Mouse (Mus musculus): ENCODE data around the gene Pkib. TPM values are rescaled to one million over a fixed set of nuclear protein-coding genes. Genes with fewer than 3 reads are reported as not detected.

The Pkib gene
- total RNA-seq, 2 experiments from 2014 or later: 0.50 to 0.56 TPM

DNA sequence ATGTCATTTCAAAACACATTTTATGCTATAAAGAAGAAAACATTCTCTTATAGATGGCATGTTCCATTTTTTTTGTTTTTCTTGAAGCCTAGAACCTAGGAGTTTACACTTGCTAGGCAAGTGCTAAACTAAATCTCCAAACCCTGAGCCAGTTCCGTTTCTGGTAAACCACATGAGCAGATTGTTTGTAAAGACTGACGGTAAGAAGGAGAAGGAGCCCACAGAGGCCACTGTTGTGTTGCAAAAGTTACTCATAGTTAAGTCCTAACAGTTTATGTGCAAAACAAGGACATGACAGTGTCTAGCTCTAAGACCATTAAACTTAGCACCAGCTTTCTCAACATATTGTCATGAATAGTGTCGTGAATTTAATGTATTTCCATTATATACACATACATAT is 99.9 kb downstream of the Pkib start:
- no peak for DNase-seq (ENCODE audit: low spot score in 2 of 2)

DNA sequence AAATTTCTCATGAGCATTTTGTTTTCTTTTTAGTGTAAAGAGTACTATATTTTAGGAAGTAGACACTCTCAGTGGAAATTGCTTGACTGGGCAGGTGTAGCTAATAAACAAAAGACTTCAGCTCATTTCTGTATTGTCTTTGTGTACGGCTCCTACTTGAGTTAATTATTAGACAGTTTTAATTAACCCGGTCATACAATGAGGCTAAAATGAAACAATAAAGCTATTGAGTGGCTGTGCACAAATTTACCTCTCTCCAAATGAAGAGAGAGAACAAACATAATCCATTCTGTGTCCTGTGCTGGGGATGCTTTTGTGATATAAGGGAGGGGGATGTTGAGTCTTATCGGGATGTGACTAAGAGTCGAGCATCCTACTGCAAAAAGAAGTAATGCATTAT is 109.0 kb downstream of the Pkib start:
- no peak for DNase-seq (ENCODE audit: low spot score in 2 of 2)

DNA sequence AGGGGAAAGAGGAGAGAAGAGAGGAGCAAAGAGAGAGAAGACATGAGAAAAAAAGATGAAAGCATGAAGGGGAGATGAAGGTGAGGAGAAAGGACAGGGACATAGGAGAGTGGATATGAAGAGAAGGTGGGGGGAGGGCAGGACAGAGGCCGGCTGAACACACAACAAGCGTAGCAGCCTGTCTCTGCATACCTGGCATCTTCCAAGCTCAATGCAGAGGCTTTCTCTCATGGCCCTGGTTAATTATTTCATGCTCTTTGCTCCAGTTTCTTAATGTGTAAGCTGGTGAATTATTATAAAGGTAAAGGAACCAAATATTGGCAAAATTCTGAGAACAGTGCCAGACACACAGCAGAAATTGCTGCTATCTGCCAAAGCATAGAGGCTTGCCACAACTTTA is 109.6 kb downstream of the Pkib start:
- no peak for DNase-seq (ENCODE audit: low spot score in 2 of 2)

- DNase-seq (ENCODE audit: low spot score in 2 of 2): no peak
These were observed 111.3 kb downstream of the Pkib start for GRCm38 (mm10) chr10:57743045-57743444.

GRCm38 (mm10) chr10:57743606-57744016 is 111.8 kb downstream of the Pkib start:
- peak in 1 of 2 experiments; percentile 5 for DNase-seq (ENCODE audit: low spot score in 2 of 2)

GRCm38 (mm10) chr10:57744128-57744765 is 112.5 kb downstream of the Pkib start:
- DNase-seq (ENCODE audit: low spot score in 2 of 2): no peak

- no peak for DNase-seq (ENCODE audit: low spot score in 2 of 2)
These were observed 113.7 kb downstream of the Pkib start for GRCm38 (mm10) chr10:57745452-57745851.

DNA sequence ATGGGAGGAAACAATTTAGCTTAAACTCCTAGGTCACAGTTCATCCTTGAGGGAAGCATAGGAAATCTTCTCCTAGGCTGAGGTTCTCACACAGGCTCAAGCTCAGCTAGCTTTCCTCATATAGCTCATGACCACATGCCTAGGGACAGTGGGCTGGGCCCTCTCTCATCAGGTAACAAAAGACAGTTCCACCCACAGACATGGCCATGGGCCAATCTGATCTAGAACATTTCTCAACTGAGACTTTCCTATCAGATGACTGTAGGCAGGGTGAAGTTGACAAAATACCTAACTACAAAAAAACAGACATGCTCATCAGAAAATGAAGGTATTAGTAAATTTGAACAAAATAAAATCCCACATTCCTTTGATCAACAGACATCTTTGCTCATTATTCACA is 115.3 kb downstream of the Pkib start:
- no peak for DNase-seq (ENCODE audit: low spot score in 2 of 2)

DNA sequence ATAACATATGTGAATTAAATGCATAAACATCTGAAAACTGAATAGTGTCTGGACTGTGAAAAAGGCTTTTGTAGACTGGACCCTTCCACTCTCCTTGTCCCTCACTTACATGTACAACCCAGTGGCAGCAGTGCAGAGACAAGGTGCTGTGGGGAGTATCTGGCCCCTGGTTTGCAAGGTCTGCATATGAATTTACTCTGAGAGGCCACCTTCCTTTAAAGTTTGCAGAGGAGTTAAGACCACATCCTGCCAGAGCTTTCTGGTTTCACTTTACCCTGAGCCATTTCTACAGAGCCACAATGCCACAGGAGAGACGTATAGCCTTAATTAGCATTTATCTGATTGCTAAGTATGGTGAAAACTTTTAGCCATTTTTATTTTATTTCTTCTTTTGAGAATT is 121.6 kb downstream of the Pkib start:
- DNase-seq (ENCODE audit: low spot score in 2 of 2): no peak

DNA sequence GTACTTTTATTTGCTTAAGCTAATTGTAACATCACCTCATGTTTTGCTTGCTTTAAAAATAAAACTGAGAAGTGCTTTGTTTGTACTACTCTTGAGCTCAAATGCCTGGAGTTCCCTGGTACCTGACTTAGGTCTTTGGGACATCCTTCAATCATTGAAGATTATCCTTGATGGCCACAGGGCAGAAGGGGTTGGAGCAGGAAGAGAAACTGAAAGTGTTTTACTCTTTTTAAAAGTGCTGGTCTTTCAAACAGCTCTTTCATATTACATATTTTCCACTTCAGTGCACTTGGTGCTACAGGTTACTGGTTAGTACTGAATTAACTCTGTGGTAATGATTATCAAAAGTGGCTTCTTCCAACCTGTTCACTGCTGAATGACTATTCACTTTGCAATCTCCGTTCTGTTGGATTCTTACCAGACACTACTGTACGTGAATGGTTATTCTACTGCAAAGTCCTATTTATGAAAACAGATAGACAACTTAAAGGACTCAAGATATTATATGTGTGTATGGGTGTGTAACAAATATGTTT is 123.5 kb downstream of the Pkib start:
- DNase-seq (ENCODE audit: low spot score in 2 of 2): no peak

GRCm38 (mm10) chr10:57758999-57759398 is 127.2 kb downstream of the Pkib start:
- DNase-seq (ENCODE audit: low spot score in 2 of 2): no peak

DNA sequence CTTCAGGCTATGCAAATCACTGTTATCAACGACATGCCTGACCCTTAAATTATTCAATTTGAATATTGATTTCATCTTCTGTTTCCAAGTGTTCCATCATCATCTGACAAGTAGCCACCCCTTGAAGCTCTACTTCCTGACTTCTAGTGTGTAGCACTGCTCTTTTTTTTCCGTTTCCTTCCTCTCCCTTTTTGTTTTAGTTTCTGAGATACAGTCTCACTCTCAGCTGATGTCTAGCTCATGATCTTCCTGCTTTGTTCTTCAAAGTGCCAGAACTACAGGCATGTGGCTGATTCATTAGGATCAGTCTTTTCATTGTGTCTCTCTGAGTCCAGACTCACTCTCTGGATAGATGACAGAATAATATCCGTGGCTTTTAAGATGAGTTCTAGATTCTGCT is 128.9 kb downstream of the Pkib start:
- no peak for DNase-seq (ENCODE audit: low spot score in 2 of 2)

DNA sequence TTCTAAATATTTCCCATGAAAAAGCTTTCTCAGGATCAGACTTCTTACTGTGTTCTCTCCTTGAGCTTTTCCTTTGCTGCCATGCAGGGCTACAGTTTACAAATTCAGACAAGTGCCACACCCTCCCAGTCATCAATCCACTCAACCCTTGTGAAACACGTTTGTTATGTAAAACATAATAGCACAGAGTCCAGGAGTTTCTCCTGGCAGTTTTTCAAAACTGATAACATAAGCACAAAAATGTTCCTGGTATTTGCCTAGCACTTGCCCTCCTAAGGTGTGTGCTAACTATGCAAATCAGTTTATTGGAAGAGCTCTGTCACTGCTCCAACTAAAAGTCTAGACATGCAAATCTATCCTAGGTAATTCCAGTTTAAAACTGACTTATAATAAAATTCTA is 131.3 kb downstream of the Pkib start:
- no peak for DNase-seq (ENCODE audit: low spot score in 2 of 2)

DNA sequence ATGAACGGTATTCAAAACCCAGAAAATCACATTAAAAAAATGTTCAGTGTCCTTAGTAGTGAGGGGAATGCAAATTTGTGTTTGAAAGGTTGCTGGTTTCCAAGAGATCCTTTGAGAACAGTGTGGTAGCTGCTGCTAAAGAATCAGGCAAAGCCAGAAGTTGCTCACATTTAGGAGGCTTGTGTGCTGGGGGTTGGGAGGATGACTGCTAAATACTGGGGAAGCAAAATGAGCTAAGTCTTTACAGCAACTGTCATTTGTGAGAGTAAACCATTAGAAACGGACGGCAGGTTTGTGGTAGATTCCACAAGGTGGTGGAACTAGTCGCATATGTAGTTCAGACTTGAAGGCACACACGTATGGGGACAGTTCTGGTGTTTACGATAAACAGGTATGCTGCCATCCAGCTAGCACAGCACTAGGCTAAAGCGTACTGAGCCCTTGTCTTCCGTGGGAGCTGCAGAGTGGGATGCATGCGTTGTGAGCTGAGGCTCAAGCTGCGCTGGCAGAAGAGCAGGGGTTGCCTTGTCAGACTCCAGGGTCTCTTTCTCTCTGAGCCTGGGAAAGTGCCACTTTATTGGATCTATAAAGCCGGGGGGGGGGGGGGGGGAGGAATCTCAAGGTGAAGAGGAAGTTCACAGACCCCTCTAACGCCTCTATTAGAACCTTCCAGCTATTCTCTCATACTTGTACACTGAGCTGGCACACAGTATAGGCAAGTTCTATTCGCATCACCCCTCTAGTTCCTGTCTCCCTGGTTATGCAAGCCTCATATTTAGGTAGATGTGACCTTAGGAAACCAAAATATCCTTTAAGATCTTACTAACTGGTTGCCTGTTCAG is 151.7 kb downstream of the Pkib start:
- DNase-seq (ENCODE audit: low spot score in 2 of 2): no peak

- DNase-seq (ENCODE audit: low spot score in 2 of 2): peak; percentile 21 to 49
These were observed 152.5 kb downstream of the Pkib start for GRCm38 (mm10) chr10:57784131-57784875.

GRCm38 (mm10) chr10:57784876-57785150 is 153.0 kb downstream of the Pkib start, which contains the start of gene Fabp7:
Gene Fabp7 (plus strand): TSS chr10:57784881.
- no peak for DNase-seq (ENCODE audit: low spot score in 2 of 2)

DNA sequence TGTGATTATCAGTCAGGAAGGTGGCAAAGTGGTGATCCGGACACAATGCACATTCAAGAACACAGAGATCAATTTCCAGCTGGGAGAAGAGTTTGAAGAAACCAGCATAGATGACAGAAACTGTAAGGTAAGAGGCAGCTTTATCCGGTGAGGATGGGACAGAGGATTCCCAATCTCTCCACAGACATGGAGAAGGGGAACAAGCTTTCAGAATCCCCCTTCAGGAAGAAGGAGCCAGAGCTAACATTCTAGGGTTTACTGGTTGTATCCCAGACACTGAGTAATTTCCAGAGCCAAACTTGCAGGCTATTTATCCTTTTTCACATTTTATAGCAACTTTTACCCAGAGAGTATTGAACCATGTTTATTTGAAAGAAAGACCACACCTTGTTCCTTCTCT is 153.8 kb downstream of the Pkib start:
- no peak for DNase-seq (ENCODE audit: low spot score in 2 of 2)

Other genes starting within 250 kb of the Pkib start
- 10 to 100 TPM; 22.2 to 22.4 TPM for gene Hsf2, start 145.6 kb upstream of the Pkib start, total RNA-seq (2021)
- 100 to 1,000 TPM; 279 to 300 TPM for gene Serinc1, start 99.5 kb upstream of the Pkib start, total RNA-seq (2021)
- 10 to 100 TPM; 18.3 to 25.6 TPM for gene Fabp7, start 152.9 kb downstream of the Pkib start, total RNA-seq (2021)
- 10 to 100 TPM; 32.8 to 36.0 TPM for gene Smpdl3a, start 162.4 kb downstream of the Pkib start, total RNA-seq (2021)

Measured in adrenal gland, postnatal 4 days (tissue).